Mouse (Mus musculus) heart, adult 2 months (tissue): ENCODE measurements around the gene Ccdc78.

Experiments used
- CTCF ChIP-seq: fragments of 200-600 bp; IDR thresholded peaks from 2 replicates; pipeline ENCODE4 v1.8.1; 2022; ENCODE audit warnings: antibody characterized with exemption, mild to moderate bottlenecking, moderate library complexity
- EP300 ChIP-seq: fragments of 200-500 bp; IDR thresholded peaks from 2 replicates; pipeline ENCODE4 v1.6.1; 2011; ENCODE audit warnings: low read depth, low read length, control low read depth; ENCODE audit not compliant: insufficient read depth
- POLR2A ChIP-seq: fragments of 200-500 bp; IDR thresholded peaks from 2 replicates; pipeline ENCODE4 v1.6.1; 2011; ENCODE audit warnings: mild to moderate bottlenecking, low read depth, low read length, control low read depth; ENCODE audit not compliant: insufficient read depth

DNA sequence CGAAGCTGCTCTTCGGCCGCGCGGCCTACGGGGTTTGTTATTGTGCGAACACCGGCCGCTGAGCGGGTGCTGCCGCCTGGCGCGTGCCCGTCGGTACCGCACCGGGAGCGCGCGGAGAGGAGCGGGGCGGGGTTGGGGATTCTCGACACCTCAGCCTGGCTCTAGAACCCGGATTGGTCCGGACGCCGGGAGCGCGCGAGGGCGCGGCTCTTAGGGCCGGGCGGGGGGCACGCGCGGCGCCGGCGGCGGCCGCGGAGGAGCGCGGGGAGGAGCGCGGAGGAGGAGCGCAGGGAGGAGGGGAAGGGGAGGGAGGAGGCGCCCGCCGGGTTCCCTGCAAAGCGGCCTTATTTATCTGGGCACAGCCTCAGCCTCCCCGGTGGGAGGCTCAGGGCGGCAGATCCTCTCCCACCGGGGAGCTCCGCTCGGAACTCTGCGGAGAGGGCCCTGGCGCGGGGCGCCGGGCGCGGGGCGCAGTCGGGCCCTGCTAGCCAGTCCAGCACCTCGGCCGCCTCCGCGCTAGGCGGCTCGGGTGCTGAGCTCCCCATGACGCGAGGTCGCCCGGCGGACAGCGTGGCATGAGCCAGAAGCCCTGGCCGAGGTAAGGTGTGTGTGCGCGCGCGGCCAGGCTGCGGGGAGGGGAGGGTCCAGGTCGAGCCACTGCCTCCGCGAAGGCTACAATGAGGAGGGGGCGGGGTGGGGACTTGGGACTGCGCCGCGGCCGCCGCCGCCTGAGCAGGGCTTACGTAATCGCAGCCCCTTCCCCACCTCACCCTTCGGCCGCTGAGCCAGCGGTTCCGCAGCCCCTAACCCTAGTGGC is 22.6 kb downstream of the Ccdc78 start, which contains the start of gene Fbxl16:
- TF ChIP-seq CTCF (peak; percentile 59), EP300 (no peak), POLR2A (no peak)
